Mouse (Mus musculus) spleen, postnatal 14 days (tissue): ENCODE results near the gene Sun2.

Source experiments
- DNase-seq, 2 experiments: peaks; one replicate each; pipeline ENCODE4 v3.0.0; 2021 to 2022; ENCODE audit warnings: low spot score in 2 of 2

The Sun2 gene

GRCm38 (mm10) chr15:79687175-79687574 is 55.2 kb downstream of the Sun2 start:
- DNase-seq: no peak

DNA sequence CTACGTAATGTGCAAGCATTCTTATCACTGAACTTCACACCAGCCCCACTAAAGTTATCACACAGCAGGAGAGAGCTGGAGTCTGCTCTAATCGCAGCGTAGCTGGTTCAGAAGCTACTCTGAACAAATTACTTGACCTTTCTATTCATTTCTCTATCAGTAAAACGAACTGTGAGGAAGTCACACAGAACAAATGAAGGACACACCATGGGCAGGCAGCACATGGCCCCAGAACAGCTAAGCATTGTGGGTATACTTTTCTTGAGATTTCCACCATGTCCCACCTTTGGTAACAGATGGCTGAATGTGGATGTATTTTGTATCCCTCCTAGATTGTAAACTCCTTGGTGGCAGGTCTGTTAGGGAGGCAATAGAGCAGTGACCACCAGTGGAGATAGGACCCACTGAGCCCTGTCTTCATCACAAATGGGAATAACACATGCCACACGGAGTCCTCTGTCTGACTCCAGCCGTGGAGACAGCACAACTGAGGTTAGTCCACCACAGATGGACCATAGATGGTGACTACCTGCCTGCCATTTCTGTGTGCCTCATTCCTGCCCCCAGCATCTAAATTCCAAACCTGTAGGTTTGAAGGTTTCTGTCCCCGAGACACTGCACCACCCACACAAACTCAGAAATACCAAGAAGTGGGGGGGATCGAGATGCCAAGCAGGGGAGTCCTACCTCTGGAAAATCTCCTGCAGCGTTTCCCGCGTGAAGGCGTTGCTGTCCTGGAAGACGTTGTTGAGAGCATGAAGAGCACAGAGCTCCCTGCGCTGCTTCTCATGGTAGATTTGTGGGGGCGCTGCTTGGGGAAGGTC is 56.1 kb downstream of the Sun2 start:
- no peak for DNase-seq

GRCm38 (mm10) chr15:79685141-79685641 is 57.1 kb downstream of the Sun2 start:
- no peak for DNase-seq

GRCm38 (mm10) chr15:79684616-79685015 is 57.7 kb downstream of the Sun2 start:
- DNase-seq: no peak

DNA sequence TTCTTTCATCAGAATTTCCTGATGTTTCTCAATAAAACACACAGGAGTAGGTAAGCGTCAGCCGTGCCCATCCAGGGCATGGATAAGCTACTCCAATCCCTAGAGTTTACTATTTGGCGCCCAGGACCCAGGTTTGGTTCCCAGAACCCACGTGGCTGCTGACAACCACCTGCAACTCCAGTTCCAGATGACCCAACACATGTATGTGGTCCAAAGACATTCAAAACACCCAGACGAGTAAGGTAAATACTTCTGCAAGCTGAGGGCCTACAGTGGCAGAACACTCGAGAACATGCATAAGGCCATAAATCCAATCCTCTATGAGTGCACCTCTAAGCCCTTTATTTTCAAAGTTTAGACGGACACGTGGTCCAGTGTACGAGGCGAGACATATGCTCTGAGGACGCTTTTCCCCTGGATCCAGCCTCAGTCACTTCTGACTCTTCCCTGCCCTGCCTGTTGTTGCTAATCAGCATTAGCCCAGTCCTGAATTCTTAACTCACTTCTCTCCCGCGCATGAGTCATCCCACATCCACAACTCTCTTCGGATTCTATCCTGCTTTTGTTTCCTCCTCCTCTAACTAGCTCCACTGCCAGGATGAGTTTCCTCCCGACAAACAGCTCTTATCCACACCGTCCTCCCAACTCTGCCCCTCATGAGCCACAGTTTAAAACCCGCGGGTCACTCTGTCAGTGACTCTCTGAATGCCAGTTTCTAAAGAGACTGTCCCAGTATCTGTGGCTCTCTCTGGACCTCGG is 58.5 kb downstream of the Sun2 start:
- DNase-seq: no peak

- DNase-seq: no peak
These were observed 59.2 kb downstream of the Sun2 start for GRCm38 (mm10) chr15:79683146-79683545.

DNA sequence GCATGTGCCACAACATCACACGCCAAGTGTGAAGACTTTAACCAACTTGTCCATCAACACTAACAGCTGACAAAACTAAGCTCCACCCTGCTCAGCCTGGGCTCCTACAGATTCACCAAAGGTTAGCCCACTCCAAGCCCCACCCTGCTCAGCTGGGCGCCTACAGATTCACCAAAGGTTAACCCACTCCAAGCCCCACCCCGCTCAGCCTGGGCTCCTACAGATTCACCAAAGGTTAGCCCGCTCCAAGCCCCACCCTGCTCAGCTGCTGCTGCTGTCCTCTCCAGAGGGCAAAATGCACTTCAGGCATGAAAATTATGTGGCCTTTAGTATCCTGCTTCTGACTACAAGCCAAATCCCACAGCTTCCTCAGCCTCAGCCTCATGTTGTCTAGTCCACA is 60.4 kb downstream of the Sun2 start:
- no peak for DNase-seq

- DNase-seq: no peak
These were observed 64.4 kb downstream of the Sun2 start for GRCm38 (mm10) chr15:79677936-79678335.
